Mouse (Mus musculus) forebrain, embryonic 16.5 days (tissue): ENCODE measurements around the gene Tbxas1. TPM values are rescaled to one million over a fixed set of nuclear protein-coding genes. Genes with fewer than 3 reads are reported as not detected.

Source experiments
- ATAC-seq: fragments of 200-750 bp; cut with Nextera tagmentation; 2 replicates; pipeline ENCODE4 v1.8.0; 2017; ENCODE audit warnings: mild to moderate bottlenecking, moderate library complexity
- H3K27ac ChIP-seq: fragments of 300-500 bp; sonication (generic); 2 replicates; pipeline ENCODE4 v1.5.1; 2014; ENCODE audit warnings: low read length, control low read depth
- H3K27me3 ChIP-seq: fragments of 300-500 bp; sonication (generic); replicated peaks from 2 replicates; pipeline ENCODE4 v1.6.1; 2014; ENCODE audit warnings: low read length; ENCODE audit not compliant: control insufficient read depth, insufficient read depth
- H3K36me3 ChIP-seq: fragments of 300-500 bp; sonication (generic); 2 replicates; pipeline ENCODE4 v1.6.1; 2014; ENCODE audit not compliant: control insufficient read depth, insufficient read depth
- H3K4me1 ChIP-seq: fragments of 300-500 bp; sonication (generic); replicated peaks from 2 replicates; pipeline ENCODE4 v1.6.1; 2014; ENCODE audit warnings: low read length; ENCODE audit not compliant: control insufficient read depth, insufficient read depth
- H3K4me2 ChIP-seq: fragments of 300-500 bp; sonication (generic); 2 replicates; pipeline ENCODE4 v1.6.1; 2014; ENCODE audit warnings: mild to moderate bottlenecking, low read length, control low read depth
- H3K4me3 ChIP-seq: fragments of 300-500 bp; sonication (generic); replicated peaks from 2 replicates; pipeline ENCODE4 v1.5.1; 2014; ENCODE audit warnings: mild to moderate bottlenecking, low read length, control low read depth
- H3K9ac ChIP-seq: fragments of 300-500 bp; sonication (generic); replicated peaks from 2 replicates; pipeline ENCODE4 v1.6.1; 2014; ENCODE audit warnings: low read depth, low read length, control low read depth
- H3K9me3 ChIP-seq: fragments of 300-500 bp; sonication (generic); 2 replicates; pipeline ENCODE4 v1.6.1; 2016; ENCODE audit warnings: low read length; ENCODE audit not compliant: control insufficient read depth
- WGBS: fragments of 180-500 bp; shearing (Covaris S2); extraction: QIAGEN DNeasy Blood & Tissue Kit; methylation state at CpG from one replicate; pipeline ENCODE4 v1.1.7; 2014; 5-methylcytosine and 5-hydroxymethylcytosine counted together
- polyA plus RNA-seq: library from polyadenylated mRNA; unstranded; fragments of >200 nt; fragmentation: Nextera tagmentation; extraction: Ambion mirVana; gene quantifications from 2 replicates; pipeline ENCODE4 v1.2.1, GENCODE M21; 2015

The Tbxas1 gene
- 1.1 and 1.4 TPM in 2 replicates for polyA plus RNA-seq

DNA sequence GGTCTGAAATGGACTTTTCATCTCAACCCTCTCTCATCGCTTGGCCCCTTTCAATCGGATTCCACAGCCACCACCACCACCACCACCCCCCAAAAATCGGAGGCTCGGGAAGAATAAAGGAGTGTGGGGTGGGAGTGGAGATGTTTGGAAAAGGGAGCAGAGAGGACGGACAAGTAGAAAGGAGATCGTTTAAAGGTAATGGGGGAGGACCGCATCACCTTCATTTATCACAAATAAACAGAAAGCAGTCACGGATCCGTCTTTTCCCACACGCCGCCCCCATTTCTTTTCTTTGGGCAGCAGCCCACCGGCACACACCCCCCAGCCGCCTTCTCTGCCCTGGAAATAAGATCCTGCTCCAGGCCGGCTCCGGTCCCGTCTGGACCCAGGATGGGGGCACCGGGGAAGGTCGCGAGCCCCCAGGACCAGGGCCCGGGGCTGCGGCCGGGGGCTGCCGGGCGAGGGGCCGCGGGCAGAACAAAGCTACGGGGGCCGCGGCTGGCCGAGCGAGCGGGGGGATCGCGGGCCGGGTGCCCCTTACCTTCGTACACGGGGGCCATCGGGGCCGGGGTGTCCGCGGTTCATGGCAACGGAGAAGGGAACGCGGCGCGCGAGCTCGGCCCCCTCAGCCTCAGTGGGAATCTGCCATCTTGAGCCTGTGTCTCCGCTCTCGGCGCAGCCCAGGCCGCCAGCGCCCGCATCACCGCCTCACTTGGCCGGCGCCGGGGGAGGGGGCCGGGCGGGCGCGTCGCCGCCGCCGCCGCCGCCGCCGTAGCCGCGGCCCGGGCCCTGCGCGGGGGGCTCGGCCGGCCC, at the start of gene Tbxas1:
Gene Tbxas1 (plus strand): TSS at position 147 of the 813 bp plus-strand sequence.
- peak within 1 kb of the TSS; percentile 67 for H3K4me3 ChIP-seq
- H3K27ac ChIP-seq = peak within 1 kb of the TSS; percentile 89
- H3K36me3 ChIP-seq = no peaks in the 10 kb centered on the region
- 2% methylated on average over 73 of the region's 77 CpGs for WGBS
- H3K4me1 ChIP-seq = peaks cover 29% of the 10 kb centered on the region
- peak within 1 kb of the TSS; percentile 95 for H3K9ac ChIP-seq
- no peaks in the 10 kb centered on the region for H3K9me3 ChIP-seq
- ATAC-seq = peak; percentile 47
- no peaks in the 10 kb centered on the region for H3K27me3 ChIP-seq
- H3K4me2 ChIP-seq = peak within 1 kb of the TSS; percentile 70

DNA sequence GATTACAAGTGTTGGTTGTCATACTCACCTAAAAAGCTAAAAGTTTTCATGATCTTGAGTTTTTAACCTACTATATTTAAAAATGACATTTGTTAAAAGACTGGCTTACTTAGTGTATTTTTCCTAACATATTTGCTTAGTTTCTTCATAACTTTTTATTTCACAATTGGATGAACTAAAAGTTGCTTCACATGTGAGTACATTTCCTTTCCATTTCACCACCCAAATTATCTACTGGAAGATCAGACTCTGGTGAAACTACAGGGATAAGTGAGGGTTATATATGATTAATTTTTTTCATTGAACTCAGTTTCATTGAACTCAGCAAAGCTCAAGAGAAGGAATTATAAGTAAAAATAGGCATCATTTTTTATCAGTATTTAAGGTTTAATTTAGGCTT, 49.3 kb upstream of the Tbxas1 start:
- no peak overlapping the region for H3K27ac ChIP-seq
- H3K9me3 ChIP-seq = no peaks in the 10 kb centered on the region
- H3K4me3 ChIP-seq = no peak overlapping the region
- no peak for ATAC-seq
- H3K36me3 ChIP-seq = no peaks in the 10 kb centered on the region
- no peak overlapping the region for H3K4me2 ChIP-seq
- no peaks in the 10 kb centered on the region for H3K4me1 ChIP-seq
- no peak overlapping the region for H3K9ac ChIP-seq
- H3K27me3 ChIP-seq = no peaks in the 10 kb centered on the region

DNA sequence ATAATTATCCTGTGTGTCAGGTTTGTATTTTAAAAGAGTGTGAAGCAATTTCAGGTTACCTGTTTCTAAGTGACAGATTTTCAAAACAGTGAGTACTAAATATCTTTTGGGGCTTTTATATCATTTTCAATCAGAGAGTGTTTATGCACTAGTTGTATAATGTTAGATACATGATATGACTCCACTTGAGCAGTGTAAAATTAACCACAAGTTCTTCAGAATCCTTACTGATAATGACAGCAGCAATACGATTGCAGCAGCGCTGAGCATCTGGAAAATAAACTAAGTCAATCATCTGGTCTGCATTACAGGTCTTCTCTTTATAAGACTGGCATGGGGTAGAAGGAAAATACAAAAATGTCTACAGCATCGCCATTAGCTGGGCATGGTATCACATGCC, 48.3 kb upstream of the Tbxas1 start:
- H3K4me1 ChIP-seq = no peaks in the 10 kb centered on the region
- no peak overlapping the region for H3K9ac ChIP-seq
- no peak overlapping the region for H3K4me3 ChIP-seq
- H3K27me3 ChIP-seq = no peaks in the 10 kb centered on the region
- no peaks in the 10 kb centered on the region for H3K36me3 ChIP-seq
- no peak overlapping the region for H3K27ac ChIP-seq
- no peaks in the 10 kb centered on the region for H3K9me3 ChIP-seq
- ATAC-seq = no peak
- 94% methylated on average over 3 of the region's 3 CpGs for WGBS
- no peak overlapping the region for H3K4me2 ChIP-seq

DNA sequence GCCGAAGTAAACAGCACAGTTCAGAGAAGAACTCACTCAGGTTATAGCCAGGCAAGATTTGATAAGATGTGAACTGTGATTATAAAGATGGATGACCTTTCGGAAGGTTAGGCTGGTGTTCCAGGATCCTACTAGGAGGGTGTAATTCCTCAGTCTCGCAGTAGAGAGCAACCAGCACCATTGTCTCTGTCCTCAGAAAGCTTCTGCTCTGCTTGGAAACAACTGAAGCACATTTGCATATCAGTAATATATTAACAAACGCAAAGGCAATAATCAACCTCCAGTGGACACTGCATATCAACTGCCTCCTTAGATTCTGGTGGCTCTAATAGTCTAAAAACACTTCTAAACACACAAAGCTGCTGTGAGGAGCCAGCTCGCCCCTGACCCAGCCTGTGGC, 47.8 kb upstream of the Tbxas1 start:
- Histone ChIP-seq H3K27me3 (no peaks in the 10 kb centered on the region), H3K36me3 (no peaks in the 10 kb centered on the region), H3K27ac (no peak overlapping the region), H3K4me1 (no peaks in the 10 kb centered on the region), H3K4me2 (no peak overlapping the region), H3K9ac (no peak overlapping the region), H3K9me3 (no peaks in the 10 kb centered on the region), H3K4me3 (no peak overlapping the region)
- 86% methylated on average over 5 of the region's 5 CpGs for WGBS
- no peak for ATAC-seq

DNA sequence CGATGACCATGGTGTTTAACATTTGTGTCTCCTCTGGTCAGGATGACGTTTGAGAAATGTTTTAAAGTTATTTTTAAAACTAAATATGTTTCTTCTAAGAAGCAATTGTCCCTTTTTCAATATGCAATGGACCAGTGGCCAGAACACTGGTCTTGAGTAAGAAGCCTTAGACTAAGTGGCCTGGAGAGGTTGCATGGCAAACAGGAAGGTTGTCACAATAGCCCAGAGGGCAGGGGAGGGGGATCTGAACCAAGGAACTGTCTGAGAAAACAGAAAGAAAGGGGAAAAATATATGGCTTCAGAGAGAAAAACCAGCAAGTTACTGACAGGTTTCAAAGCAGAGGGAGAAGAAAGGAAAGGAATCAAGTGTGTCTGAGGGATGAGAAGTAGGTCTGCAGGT, 47.0 kb upstream of the Tbxas1 start:
- ATAC-seq = no peak
- Histone ChIP-seq H3K4me2 (no peak overlapping the region), H3K27me3 (no peaks in the 10 kb centered on the region), H3K4me1 (no peaks in the 10 kb centered on the region), H3K9me3 (no peaks in the 10 kb centered on the region), H3K36me3 (no peaks in the 10 kb centered on the region), H3K27ac (no peak overlapping the region), H3K9ac (no peak overlapping the region), H3K4me3 (no peak overlapping the region)
- WGBS = 97% methylated on average over 2 of the region's 2 CpGs

DNA sequence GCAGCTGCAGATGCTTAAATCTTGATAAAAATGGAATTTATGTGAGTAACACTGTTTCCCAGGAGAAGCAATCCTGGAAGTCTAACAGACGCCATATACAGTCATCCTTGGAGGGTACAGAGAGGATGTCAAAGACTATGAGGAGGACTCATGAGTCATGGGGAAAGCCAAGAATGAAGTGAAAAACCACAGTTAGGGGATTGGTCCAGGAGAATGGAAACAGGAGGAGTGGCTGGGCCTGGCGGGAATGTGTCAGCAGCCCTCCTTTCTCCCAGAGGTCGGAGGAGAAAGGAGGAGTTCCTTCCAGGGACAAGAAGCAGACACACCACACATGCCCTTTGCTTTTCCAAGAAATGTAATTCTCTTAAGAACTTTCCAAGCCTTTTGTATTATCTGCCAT, 45.8 kb upstream of the Tbxas1 start:
- ATAC-seq = no peak
- no peak overlapping the region for H3K27ac ChIP-seq
- no peak overlapping the region for H3K4me3 ChIP-seq
- H3K4me1 ChIP-seq = peaks cover 3% of the 10 kb centered on the region; the same call in 1 of the 2 replicates
- no peak overlapping the region for H3K9ac ChIP-seq
- 82% methylated on average over 3 of the region's 3 CpGs for WGBS
- no peaks in the 10 kb centered on the region for H3K36me3 ChIP-seq
- no peak overlapping the region for H3K4me2 ChIP-seq
- H3K27me3 ChIP-seq = no peaks in the 10 kb centered on the region
- H3K9me3 ChIP-seq = no peaks in the 10 kb centered on the region

DNA sequence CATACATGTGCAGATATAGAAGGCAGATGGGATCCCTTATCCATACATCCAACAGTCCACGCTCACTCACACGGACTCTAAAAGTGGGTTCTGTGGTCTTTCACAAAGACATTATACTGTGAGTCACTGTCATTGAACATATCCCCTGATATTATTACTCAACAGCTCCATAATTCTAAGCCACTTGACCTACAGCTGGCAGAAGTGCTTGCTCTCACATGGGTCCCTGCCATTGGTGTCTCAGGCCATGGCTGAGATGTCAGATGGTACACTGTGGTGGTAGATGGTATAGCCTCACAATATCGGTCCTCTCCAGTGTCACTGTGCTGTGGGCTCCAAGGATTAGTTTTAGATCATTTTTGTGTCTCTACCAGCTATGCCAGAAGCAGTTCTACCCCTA, 41.5 kb upstream of the Tbxas1 start:
- Histone ChIP-seq H3K4me1 (peaks cover 3% of the 10 kb centered on the region; the same call in 1 of the 2 replicates), H3K36me3 (no peaks in the 10 kb centered on the region), H3K27me3 (no peaks in the 10 kb centered on the region), H3K27ac (no peak overlapping the region), H3K9me3 (no peaks in the 10 kb centered on the region), H3K4me3 (no peak overlapping the region), H3K4me2 (no peak overlapping the region), H3K9ac (no peak overlapping the region)
- WGBS = 90% methylated on average over 3 of the region's 3 CpGs
- ATAC-seq = no peak

DNA sequence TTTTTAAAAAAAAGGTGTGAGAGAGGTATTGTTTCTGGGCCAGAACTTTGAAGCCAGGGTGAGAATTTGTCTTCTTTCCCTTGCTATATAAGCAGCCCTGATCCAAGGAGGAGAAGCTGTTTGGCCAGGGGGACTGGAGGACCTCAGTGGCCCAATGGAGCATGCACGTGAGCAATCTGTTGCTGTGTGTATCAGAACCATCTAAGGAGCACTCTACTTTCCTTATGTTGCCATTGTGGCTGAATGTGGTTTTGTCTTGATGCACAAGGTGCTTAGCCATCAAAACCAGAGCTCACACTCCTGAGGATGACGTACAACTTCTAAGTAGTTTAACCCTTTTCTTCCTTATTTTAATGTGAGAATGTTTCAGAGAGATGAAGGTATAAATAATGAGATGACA, 40.5 kb upstream of the Tbxas1 start:
- H3K27me3 ChIP-seq = no peaks in the 10 kb centered on the region
- H3K4me2 ChIP-seq = no peak overlapping the region
- no peak overlapping the region for H3K4me3 ChIP-seq
- peaks cover 3% of the 10 kb centered on the region; the same call in 1 of the 2 replicates for H3K4me1 ChIP-seq
- no peaks in the 10 kb centered on the region for H3K9me3 ChIP-seq
- H3K36me3 ChIP-seq = no peaks in the 10 kb centered on the region
- no peak overlapping the region for H3K27ac ChIP-seq
- H3K9ac ChIP-seq = no peak overlapping the region
- ATAC-seq = no peak
- 77% methylated on average over 2 of the region's 2 CpGs for WGBS

DNA sequence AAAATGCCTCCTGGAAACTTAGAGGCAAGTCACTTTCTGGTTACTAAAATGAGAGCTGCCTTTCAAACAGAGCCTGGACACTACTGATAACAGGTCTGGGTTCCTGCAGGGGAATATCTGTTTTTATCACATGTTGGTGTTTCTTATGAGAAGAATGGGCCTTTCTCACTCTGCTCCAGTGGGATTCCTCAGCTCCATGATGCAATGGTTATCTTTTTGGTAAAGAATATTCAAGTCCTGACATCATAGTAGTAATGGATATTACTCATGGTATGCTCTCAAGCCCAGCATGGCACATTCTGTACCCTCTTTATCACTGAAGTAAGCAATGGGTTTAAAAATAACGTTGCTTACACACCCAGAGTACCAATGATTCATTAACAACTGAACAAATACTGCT, 40.0 kb upstream of the Tbxas1 start:
- Histone ChIP-seq H3K36me3 (no peaks in the 10 kb centered on the region), H3K4me2 (no peak overlapping the region), H3K27me3 (no peaks in the 10 kb centered on the region), H3K27ac (no peak overlapping the region), H3K4me3 (no peak overlapping the region), H3K9me3 (no peaks in the 10 kb centered on the region), H3K4me1 (peaks cover 3% of the 10 kb centered on the region; the same call in 1 of the 2 replicates), H3K9ac (no peak overlapping the region)
- WGBS = 83% methylated on average over 1 of the region's 1 CpGs
- ATAC-seq = no peak
